Mouse (Mus musculus) stomach, postnatal 0 days (tissue): ENCODE measurements around the gene Tgfbr2.

Experiments used
- CTCF ChIP-seq: IDR thresholded peaks from 2 replicates; pipeline ENCODE4 v1.5.1; 2016; ENCODE audit warnings: antibody characterized with exemption, low read depth, mild to moderate bottlenecking, moderate library complexity
- EP300 ChIP-seq: optimal IDR thresholded peaks from 2 replicates; pipeline ENCODE3; 2016; ENCODE audit warnings: antibody characterized with exemption

- TF ChIP-seq EP300 (no peak), CTCF (no peak)
Observed at GRCm38 (mm10) chr9:116126494-116126893, 48.7 kb downstream of the Tgfbr2 start.
